Mouse (Mus musculus) E14TG2a.4 (cell line): ENCODE data around the gene Kat14.

Source experiments
- CTCF ChIP-seq: conservative IDR thresholded peaks from 2 replicates; pipeline ENCODE4 v1.5.1; 2014; ENCODE audit warnings: low read length
- NANOG ChIP-seq: IDR thresholded peaks from 2 replicates; pipeline ENCODE4 v1.6.1; 2014; ENCODE audit warnings: borderline replicate concordance, low read length, mixed read lengths
- POU5F1 ChIP-seq: IDR thresholded peaks from 2 replicates; pipeline ENCODE4 v1.6.1; 2014; ENCODE audit warnings: low read length, borderline replicate concordance

- TF ChIP-seq CTCF: no peak
- TF ChIP-seq POU5F1: no peak
- TF ChIP-seq NANOG: no peak
These were observed 6.4 kb downstream of the Kat14 start for GRCm38 (mm10) chr2:144375063-144375703.
